In the genomic region with DNA sequence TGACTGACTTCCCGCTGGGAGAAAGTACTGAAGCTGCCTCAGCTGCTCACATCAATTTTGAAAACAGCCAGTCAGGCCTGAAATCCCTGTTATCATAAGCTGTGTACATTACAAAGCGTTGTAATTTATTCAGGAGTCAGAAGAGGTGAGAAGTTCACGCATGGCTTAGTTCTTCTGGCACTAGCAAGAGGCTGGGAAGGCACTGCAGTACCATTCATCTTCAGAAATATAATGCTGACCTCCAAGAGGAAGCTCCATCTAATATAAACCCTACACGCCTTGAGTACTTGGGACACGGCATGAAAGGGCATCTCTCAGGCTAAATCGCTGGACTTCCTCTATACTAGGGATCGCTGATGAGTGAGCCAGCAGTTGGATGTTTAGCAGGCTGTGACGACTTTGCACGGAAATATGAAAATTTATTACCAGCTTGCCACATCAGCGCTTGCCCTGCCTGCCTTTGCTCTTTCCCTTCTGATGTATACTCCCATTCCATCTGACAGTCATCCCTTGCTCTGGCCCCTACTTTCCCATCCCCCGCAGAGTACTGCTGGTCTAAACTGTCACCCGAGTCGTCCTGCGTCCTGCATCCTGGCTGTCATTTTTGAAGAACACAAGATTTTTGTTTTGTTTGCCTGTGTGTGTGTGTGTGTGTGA, we compare ENCODE assay signal across 8 mouse cellular contexts.
DNase-seq lines count a peak whose midpoint lies in the region; ATAC-seq and TF ChIP-seq lines count a peak whose summit lies in the region.

No protein-coding gene starts in this region.

- H3K27me3 ChIP-seq in heart, embryonic 12.5 days (replicated peaks) = no peaks in the 10 kb centered on the region
- H3K27me3 ChIP-seq in C2C12 (ENCODE audit: control insufficient read depth, insufficient read depth, insufficient read length) = no peaks in the 10 kb centered on the region
- no peaks in the 10 kb centered on the region for H3K27me3 ChIP-seq in neural tube, embryonic 11.5 days (ENCODE audit: control insufficient read depth, insufficient read depth, low read length)

- no peaks in the 10 kb centered on the region for H3K36me3 ChIP-seq in heart, embryonic 12.5 days
- H3K36me3 ChIP-seq in C2C12 (ENCODE audit: control insufficient read depth, insufficient read depth) = no peaks in the 10 kb centered on the region
- no peaks in the 10 kb centered on the region for H3K36me3 ChIP-seq in neural tube, embryonic 11.5 days (ENCODE audit: control insufficient read depth, insufficient read depth, low read length)

- H3K9me3 ChIP-seq in heart, embryonic 12.5 days (replicated peaks) = no peaks in the 10 kb centered on the region
- H3K9me3 ChIP-seq in neural tube, embryonic 11.5 days (ENCODE audit: control insufficient read depth, low read length) = no peaks in the 10 kb centered on the region

- WGBS in heart, embryonic 12.5 days = 11% methylated on average over 14 of the region's 14 CpGs
- 4% methylated on average over 14 of the region's 14 CpGs for WGBS in neural tube, embryonic 11.5 days

- no peak for ATAC-seq in heart, embryonic 12.5 days (ENCODE audit: insufficient number of reproducible peaks, low FRiP score)
- ATAC-seq in neural tube, embryonic 11.5 days (ENCODE audit: insufficient read depth, low FRiP score, low TSS enrichment) = peak; percentile 71

- no peak for TF ChIP-seq POLR2A in embryonic fibroblast, embryonic 13.5 days (IDR thresholded peaks at IDR 0.05; ENCODE audit: low read depth, low read length)

- peak overlapping the region; percentile 78 for H3ac ChIP-seq in C2C12 (ENCODE audit: control insufficient read depth, insufficient read length, low read depth)

- no peak for TF ChIP-seq CTCF in C2C12 (IDR thresholded peaks at IDR 0.05; ENCODE audit: control insufficient read depth, insufficient read depth, insufficient read length)
- no peak for TF ChIP-seq CTCF in embryonic fibroblast, embryonic 13.5 days (IDR thresholded peaks at IDR 0.05; ENCODE audit: borderline replicate concordance, insufficient read depth, low read length)

- peak overlapping the region; percentile 83 for H3K4me2 ChIP-seq in heart, embryonic 12.5 days
- peak overlapping the region; percentile 65 for H3K4me2 ChIP-seq in neural tube, embryonic 11.5 days (ENCODE audit: low read depth)

- H3K79me2 ChIP-seq in C2C12 (ENCODE audit: control insufficient read depth, insufficient read depth) = no peaks in the 10 kb centered on the region

- H3K9ac ChIP-seq in heart, embryonic 12.5 days = peak overlapping the region; percentile 55
- H3K9ac ChIP-seq in neural tube, embryonic 11.5 days (ENCODE audit: low read length) = peak overlapping the region; percentile 15; the same call in 1 of the 2 replicates

- peaks cover 3% of the 10 kb centered on the region; the same call in 1 of the 2 replicates for H3K4me1 ChIP-seq in heart, embryonic 12.5 days (replicated peaks)
- peaks cover 3% of the 10 kb centered on the region; the same call in 1 of the 2 replicates for H3K4me1 ChIP-seq in embryonic fibroblast, embryonic 13.5 days (ENCODE audit: control insufficient read depth, insufficient read depth, low read length)
- H3K4me1 ChIP-seq in neural tube, embryonic 11.5 days (ENCODE audit: control insufficient read depth, insufficient read depth, low read length) = no peaks in the 10 kb centered on the region

- peak overlapping the region; percentile 46 for H3K4me3 ChIP-seq in heart, embryonic 12.5 days
- peak overlapping the region; percentile 37 for H3K4me3 ChIP-seq in C2C12 (ENCODE audit: insufficient read depth, poor library complexity, severe bottlenecking)
- peak overlapping the region; percentile 39 for H3K4me3 ChIP-seq in embryonic fibroblast, embryonic 13.5 days (ENCODE audit: insufficient read depth, low read length)
- peak overlapping the region; percentile 40 for H3K4me3 ChIP-seq in neural tube, embryonic 11.5 days (ENCODE audit: low read depth, low read length)

- no peak for DNase-seq in heart, adult 8-10 months (ENCODE audit: low spot score)
- DNase-seq in layer of hippocampus, postnatal 10 days (ENCODE audit: low spot score in 2 of 2) = peak; percentile 12 to 19
- DNase-seq in neural tube, embryonic 11.5 days (ENCODE audit: low spot score) = peak; percentile 19
- no peak for DNase-seq in c-Kit-positive CD71-positive TER-119-positive erythroid progenitor cells, embryonic 14.5 days (ENCODE audit: low spot score)
- no peak for DNase-seq in thymus, postnatal 0 days (ENCODE audit: low spot score)

- no peak overlapping the region for H3K27ac ChIP-seq in heart, embryonic 12.5 days (ENCODE audit: poor library complexity, severe bottlenecking)
- 0 out of 2 replicates have a peak overlapping the region, but pooled peaks have one; percentile 3 for H3K27ac ChIP-seq in embryonic fibroblast, embryonic 13.5 days (ENCODE audit: insufficient read depth, low read length)
- H3K27ac ChIP-seq in neural tube, embryonic 11.5 days (ENCODE audit: low read depth, low read length) = 0 out of 2 replicates have a peak overlapping the region, but pooled peaks have one; percentile 5

- no peaks in the 10 kb centered on the region for H3K79me3 ChIP-seq in C2C12 (ENCODE audit: low read depth)

TF ChIP-seq in C2C12, 6 proteins besides CTCF, POLR2A, EP300 and RAD21:
- TF ChIP-seq CEBPB (IDR thresholded peaks at IDR 0.05; ENCODE audit: low read depth) = no peak
- no peak for TF ChIP-seq USF1 (IDR thresholded peaks at IDR 0.05; ENCODE audit: low read depth)
TF ChIP-seq in C2C12: peak in this region for 0.

Comparison
In these comparisons a context has a peak if more than half of its experiments do, and no peak if none do; other contexts are left out.
1. DNase-seq: peak in layer of hippocampus, postnatal 10 days (2 of 2) and neural tube, embryonic 11.5 days (single experiment); none in heart, adult 8-10 months (single experiment), c-Kit-positive CD71-positive TER-119-positive erythroid progenitor cells, embryonic 14.5 days (single experiment) and thymus, postnatal 0 days (single experiment).
2. Peak in every context shown above with its lines, with median percentiles within 50 percentile points of each other: H3K4me3 ChIP-seq.